Mouse (Mus musculus) left cerebral cortex, adult 2 months (tissue): ENCODE measurements around the gene Il1rap. TPM values are rescaled to one million over a fixed set of nuclear protein-coding genes. Genes with fewer than 3 reads are reported as not detected.

ENCODE experiments used
- DNase-seq, 2 experiments: peaks; one replicate each; pipeline ENCODE4 v3.0.0; 2021 to 2022; ENCODE audit warnings: low spot score in 2 of 2, mixed read lengths in 1 of 2; ENCODE audit errors: extremely low spot score in 1 of 2
- H3K27ac ChIP-seq: fragments of 200-600 bp; 2 replicates; pipeline ENCODE4 v1.8.1; 2022
- H3K4me3 ChIP-seq: fragments of 200-600 bp; 2 replicates; pipeline ENCODE4 v1.8.1; 2022
- CTCF ChIP-seq: fragments of 200-600 bp; IDR thresholded peaks from 2 replicates; pipeline ENCODE4 v1.8.1; 2022; ENCODE audit warnings: antibody characterized with exemption, mild to moderate bottlenecking, moderate library complexity
- intact Hi-C: fragments of 180-260 bp; cut with DNase I; formaldehyde crosslinking; loops from one replicate; pipeline ENCODE4 v1.15.1; 2025
- long read RNA-seq, 2 experiments: library from polyadenylated mRNA; stranded (forward); transcript quantifications; one replicate each; pipeline ENCODE4 v2.0.0; 2021; ENCODE audit warnings: borderline mapping rate in 2 of 2
- total RNA-seq, 2 experiments: library from RNA; stranded (reverse); gene quantifications; 2 replicates each; pipeline ENCODE4 v1.2.3; 2021

The Il1rap gene
- 10 to 100 TPM; 33.0 to 33.7 TPM for total RNA-seq
- long read RNA-seq, experiment 1, full-length matches to known transcripts, result 32 of 47 reads
- long read RNA-seq, experiment 1, partial matches to known transcripts, result 0 of 47 reads
- long read RNA-seq, experiment 1, other reads (novel, unspliced or antisense), result 15 of 47 reads
- long read RNA-seq, experiment 2, full-length matches to known transcripts, result 27 of 35 reads
- long read RNA-seq, experiment 2, partial matches to known transcripts, result 2 of 35 reads
- long read RNA-seq, experiment 2, other reads (novel, unspliced or antisense), result 6 of 35 reads

DNA sequence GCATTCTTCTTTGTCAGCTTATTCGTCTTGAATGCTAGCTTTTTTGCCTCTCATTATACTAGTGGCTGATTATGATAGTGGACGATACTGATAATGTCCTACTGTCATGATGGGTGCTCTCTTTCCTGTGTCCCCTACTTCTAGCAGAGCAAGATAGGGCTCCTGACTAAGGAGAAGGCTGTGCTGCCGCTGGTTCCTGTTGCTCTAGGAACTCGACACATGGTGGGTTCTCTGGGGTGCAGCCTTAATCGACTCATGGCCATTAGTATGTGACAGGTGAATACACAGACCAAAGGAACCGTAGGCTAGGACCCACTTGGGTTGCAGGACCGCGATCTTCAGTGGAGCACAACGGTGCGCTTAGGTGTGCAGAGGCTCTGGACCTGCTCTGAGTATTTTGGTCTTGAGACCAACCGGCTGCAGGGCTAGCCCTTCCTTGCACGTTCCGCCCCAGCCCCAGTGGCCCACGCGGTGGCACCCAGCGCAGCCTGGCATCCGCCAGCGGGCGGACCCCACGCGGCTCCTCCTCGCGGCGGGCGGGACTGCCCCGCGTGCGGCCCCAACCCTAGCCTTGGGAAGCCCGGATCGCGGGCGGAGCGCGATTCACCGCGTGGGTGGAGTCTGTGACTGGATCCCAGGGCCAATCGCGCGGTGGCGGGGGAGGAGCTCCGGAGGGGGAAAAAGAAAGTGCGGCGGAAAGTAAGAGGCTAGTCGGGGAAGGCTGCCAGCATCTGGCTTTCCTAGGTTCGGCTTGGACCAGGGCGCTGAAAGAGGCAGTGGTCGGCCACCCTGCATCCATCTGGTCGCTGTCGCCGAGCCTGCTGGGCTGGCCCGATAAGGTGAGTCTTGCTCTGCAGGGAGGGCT, at the start of gene Il1rap:
Gene Il1rap, plus strand, starts transcription at position 657 of the 865 bp plus-strand sequence.
- H3K27ac ChIP-seq, result peak within 1 kb of the TSS; percentile 93
- intact Hi-C loops, result loop anchor here (2.0 to 5.0 kb wide), 4 partner anchors 26 to 196 kb away; no protein-coding TSS in a partner anchor
- TF ChIP-seq CTCF, result no peak; the same call in 1 of the 2 replicates
- DNase-seq, result peak; percentile 94 to 96
- H3K4me3 ChIP-seq, result peak within 1 kb of the TSS; percentile 94

DNA sequence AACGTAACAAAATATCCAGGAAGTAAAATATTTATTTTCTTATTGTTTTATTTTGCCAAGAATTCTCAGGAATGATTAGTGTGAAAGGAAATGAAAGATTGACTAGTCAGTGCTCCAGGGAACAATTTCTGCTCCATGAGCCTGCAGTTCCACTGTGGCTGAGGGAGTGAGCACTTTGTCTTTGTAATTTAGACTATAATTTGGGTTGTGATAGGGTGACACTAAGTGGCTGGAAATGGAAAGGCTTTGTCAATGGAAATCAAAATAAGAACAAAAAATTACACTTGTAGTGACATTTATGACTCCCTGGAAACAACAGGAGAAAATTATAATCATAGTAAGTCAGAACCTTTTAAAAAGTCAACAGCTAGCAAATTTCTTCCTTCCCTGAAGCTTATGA, 49.2 kb upstream of the Il1rap start:
- DNase-seq, result no peak
- Histone ChIP-seq H3K27ac (no peak overlapping the region), H3K4me3 (no peak overlapping the region)
- TF ChIP-seq CTCF, result no peak; the same call in none of the 2 replicates
- intact Hi-C loops, result no loop called here

DNA sequence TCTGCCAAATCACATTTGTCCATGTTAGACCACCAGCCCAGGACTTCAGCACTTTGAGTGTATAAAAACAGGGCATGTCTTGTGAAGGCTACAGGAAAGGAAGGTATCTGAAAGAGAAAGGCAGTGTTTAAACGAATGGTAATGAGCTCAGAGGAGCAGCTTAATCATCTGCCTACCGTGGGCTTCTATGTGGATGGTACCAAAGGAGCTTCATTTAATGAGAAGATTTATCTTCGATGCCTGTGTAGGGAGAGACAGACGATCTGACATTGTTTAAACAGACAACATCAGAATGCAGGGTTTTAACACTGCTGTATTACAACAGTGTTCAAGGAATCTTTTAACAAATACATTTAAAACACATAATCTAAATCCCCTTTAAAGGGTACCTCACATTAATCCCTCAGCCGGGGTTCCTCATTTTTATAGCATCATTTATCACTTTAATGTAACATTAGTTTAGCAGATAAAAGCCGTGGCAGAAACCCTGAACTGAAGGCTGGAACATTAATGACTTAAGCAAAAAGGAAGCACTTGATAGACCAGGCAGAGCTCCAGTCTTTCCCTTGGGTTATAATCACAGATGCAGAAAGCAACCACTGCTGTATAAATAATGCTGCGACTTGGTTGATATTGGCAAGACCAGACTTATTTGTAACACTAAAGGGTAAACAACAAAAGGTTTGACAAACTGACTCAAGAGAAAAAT, 35.2 kb upstream of the Il1rap start:
- intact Hi-C loops, result no loop called here
- Histone ChIP-seq H3K4me3 (no peak overlapping the region), H3K27ac (no peak overlapping the region)
- no peak for TF ChIP-seq CTCF
- no peak for DNase-seq

DNA sequence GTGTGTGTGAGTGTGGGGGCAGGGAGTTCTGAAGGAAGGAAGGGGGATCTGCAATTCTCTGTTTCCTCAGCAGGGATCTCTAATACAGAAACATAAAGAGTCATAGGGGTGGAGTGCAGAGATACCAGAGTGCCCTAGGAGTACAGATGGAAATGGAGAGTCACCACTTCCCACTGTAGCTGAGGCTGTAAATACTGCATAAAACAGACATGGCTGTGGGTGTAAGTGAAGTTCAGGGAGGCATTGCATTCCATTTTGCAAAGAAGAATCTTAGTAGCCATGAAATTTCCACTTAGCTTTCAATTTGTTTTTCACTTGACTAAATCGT, 34.7 kb upstream of the Il1rap start:
- H3K4me3 ChIP-seq, result no peak overlapping the region
- intact Hi-C loops, result no loop called here
- no peak overlapping the region for H3K27ac ChIP-seq
- no peak for TF ChIP-seq CTCF
- DNase-seq, result no peak

DNA sequence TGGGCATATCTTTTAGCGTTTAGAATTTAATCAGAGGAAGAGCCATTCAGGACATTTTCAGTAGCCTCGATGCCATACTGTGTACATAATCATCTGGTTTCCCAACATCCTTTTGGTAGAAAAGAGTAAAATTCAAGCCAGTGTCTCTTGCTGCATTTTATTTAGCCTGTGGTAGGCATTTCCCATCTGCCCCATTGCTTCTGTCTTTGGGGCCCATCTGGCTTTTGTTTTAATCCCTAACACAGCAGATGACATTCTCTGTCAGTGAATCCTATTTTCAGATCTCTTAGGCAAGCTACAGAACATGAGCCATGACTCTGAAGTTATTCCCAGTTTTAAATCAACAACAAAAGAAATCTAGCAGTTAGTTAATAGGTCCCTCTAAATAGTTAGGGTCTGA, 32.3 kb upstream of the Il1rap start:
- DNase-seq, result no peak
- H3K4me3 ChIP-seq, result no peak overlapping the region
- TF ChIP-seq CTCF, result no peak
- intact Hi-C loops, result loop anchor here (2.0 kb wide), 1 partner anchor 52 kb away; no protein-coding TSS in a partner anchor
- peak overlapping the region; percentile 58; the same call in 1 of the 2 replicates for H3K27ac ChIP-seq

DNA sequence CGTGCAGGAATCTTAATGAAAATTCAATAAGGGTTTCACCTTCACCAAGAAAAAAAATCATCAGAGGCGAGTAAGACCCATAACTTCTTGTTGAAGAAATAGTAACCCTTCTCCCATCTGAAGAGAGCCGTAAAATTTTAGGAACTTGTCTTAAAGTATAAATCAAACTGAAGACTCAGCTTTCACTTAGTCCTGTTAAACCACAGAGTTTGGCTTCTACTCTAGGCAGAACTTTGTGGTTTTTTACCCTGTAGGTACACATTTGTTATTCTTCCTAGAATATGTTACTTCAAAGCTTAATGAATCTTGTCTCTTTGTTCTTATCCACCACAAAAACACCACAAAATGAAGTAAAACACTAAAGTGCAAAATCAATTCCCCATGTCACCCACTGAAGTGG, 29.3 kb upstream of the Il1rap start:
- no peak for DNase-seq
- intact Hi-C loops, result no loop called here
- no peak for TF ChIP-seq CTCF

DNA sequence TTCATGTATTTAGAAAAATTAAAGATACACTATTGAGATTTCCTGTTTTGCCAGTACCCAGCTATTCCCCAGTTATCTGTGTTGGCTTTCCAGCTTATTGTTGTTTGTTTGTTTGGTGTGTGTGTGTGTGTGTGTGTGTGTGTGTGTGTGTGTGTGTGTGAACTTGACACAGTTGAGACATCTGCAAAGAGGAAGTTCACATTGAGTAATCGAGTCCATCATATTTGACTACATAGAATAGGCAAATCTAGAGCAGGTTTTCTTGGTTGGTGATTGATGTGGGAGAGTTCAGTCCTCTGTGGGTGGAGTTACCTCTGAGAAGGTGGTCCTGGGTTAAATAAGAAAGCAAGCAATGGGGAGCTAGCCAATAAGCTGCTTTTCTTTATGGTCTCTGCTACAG, 22.7 kb upstream of the Il1rap start:
- intact Hi-C loops, result no loop called here
- DNase-seq, result no peak
- Histone ChIP-seq H3K27ac (no peak overlapping the region), H3K4me3 (no peak overlapping the region)
- TF ChIP-seq CTCF, result no peak

More for the DNA sequence above, 29.3 kb upstream of the Il1rap start:
- Histone ChIP-seq H3K4me3 (no peak overlapping the region), H3K27ac (no peak overlapping the region)

DNA sequence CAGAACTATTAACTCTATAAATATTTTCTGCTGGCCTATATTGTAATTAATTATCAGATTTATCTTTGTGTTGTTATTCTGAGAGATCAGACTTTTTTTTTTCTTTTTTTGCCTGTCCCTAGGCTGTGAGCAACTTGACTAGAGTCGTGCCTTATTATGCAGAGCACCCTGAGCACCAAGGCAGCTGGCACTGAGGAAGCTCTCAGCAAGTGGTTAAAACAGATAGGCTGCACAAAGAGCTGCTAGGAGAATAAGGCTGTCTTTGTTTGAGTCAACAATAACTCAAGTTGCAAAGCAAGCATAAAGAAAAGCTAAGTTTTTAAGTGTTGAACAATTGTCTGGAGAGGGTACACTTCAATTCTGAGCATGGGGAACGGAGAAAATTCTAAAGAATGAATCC, 19.8 kb upstream of the Il1rap start:
- DNase-seq, result no peak
- Histone ChIP-seq H3K27ac (no peak overlapping the region), H3K4me3 (no peak overlapping the region)
- TF ChIP-seq CTCF, result no peak
- intact Hi-C loops, result no loop called here

DNA sequence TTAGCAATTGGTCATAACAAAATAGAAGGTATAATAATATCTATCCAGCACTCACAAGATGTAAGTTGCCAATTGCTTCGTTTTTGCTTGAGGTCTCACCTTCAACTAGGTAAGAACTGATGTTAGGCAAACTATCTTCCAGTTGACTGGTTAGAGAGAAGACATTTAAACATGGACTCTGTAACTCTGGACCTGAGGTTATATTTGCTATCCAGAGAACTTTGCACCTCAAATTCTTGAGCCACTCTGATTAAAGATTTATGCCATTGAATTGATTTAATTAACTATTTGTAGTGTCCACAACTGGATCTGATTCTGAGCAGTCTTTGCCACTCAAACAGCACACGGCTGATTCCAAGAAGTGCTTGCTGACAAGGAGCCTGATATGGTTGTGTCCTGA, 18.7 kb upstream of the Il1rap start:
- intact Hi-C loops, result no loop called here

DNA sequence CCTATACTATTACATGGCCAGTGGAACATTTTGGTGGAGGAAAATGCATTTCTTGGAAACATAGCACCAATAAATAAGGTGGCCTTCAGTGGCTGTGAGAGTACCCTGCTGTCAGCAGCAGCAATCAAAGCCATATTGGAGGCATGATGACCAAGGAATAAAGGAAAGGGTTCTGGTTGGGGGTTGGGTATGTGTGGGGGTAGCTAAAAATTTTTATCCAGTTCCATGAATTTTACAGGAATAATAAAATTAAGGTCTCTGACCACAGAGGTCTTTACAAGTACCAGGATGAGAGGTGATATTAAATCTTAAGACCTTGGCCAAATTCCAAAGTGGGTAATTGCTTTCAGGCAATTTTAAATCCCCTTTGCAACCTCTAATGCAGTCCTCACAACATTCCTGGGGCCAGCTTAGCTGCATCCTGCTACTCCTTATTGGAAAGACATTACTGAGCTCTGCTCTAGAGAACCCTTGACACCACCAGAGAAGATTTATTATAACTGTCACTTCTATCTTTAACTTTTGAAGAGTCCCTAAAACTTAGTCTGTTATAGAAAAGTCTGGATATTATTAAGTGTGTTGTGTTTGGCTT, 12.0 kb upstream of the Il1rap start:
- Histone ChIP-seq H3K27ac (no peak overlapping the region), H3K4me3 (no peak overlapping the region)
- DNase-seq, result no peak
- no peak for TF ChIP-seq CTCF
- intact Hi-C loops, result no loop called here

More for the DNA sequence above, 18.7 kb upstream of the Il1rap start:
- no peak for TF ChIP-seq CTCF
- Histone ChIP-seq H3K27ac (no peak overlapping the region), H3K4me3 (no peak overlapping the region)
- no peak for DNase-seq

DNA sequence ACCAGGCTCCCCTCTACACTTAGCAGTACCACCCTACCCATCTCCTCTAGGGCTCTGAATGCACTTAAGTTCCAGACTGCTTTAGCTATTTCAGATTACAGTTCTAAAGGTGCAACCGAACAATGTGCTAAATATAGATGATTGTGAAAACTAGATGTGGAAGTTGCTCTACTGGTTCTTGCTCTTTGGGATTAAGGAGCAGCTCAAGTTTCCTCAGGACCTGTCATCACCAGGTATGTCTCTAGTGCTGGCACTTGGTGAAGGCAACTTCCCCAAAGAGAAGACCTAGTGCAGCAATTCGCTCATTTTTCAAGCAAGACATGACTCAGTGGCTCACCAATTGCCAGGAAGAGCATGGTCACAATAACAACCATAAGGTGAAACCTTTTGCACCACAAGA, 9.7 kb upstream of the Il1rap start:
- intact Hi-C loops, result no loop called here
- Histone ChIP-seq H3K27ac (no peak overlapping the region), H3K4me3 (no peak overlapping the region)
- DNase-seq, result no peak
- no peak for TF ChIP-seq CTCF
